Mouse (Mus musculus): ENCODE measurements around the gene Eif4enif1.
"Not testable (repeated sequence)": the region's sequence is repeated elsewhere in the genome, so short reads cannot be mapped to it uniquely, and the experiment has no call there.

GRCm38 (mm10) chr11:3163122-3163521 lies 39.1 kb upstream of the Eif4enif1 start:
- TF ChIP-seq CTCF, POLR2A (IDR thresholded peaks at IDR 0.05; ENCODE audit: insufficient read depth, low read depth, low read length): not testable (repeated sequence)
